Mouse (Mus musculus) hindbrain, embryonic 16.5 days (tissue): ENCODE results near the gene Nr3c2. TPM values are rescaled to one million over a fixed set of nuclear protein-coding genes. Genes with fewer than 3 reads are reported as not detected.

Experiments
- ATAC-seq: fragments of 200-750 bp; cut with Nextera tagmentation; 2 replicates; pipeline ENCODE4 v1.8.0; 2017; ENCODE audit warnings: moderate TSS enrichment, moderate library complexity
- H3K27ac ChIP-seq: fragments of 300-500 bp; sonication (generic); 2 replicates; pipeline ENCODE4 v1.5.1; 2014; ENCODE audit warnings: low read depth, mild to moderate bottlenecking, control low read depth, low read length, moderate library complexity
- H3K27me3 ChIP-seq: fragments of 300-500 bp; sonication (generic); replicated peaks from 2 replicates; pipeline ENCODE4 v1.6.1; 2014; ENCODE audit warnings: low read length; ENCODE audit not compliant: control insufficient read depth, insufficient read depth
- H3K36me3 ChIP-seq: fragments of 300-500 bp; sonication (generic); 2 replicates; pipeline ENCODE4 v1.6.1; 2014; ENCODE audit warnings: mild to moderate bottlenecking, low read length, moderate library complexity, mixed read lengths; ENCODE audit not compliant: control insufficient read depth, insufficient read depth
- H3K4me1 ChIP-seq: fragments of 300-500 bp; sonication (generic); 2 replicates; pipeline ENCODE4 v1.6.1; 2014; ENCODE audit warnings: low read depth, low read length; ENCODE audit not compliant: control insufficient read depth, insufficient read depth
- H3K4me2 ChIP-seq: fragments of 300-500 bp; sonication (generic); 2 replicates; pipeline ENCODE4 v1.6.1; 2014; ENCODE audit warnings: mild to moderate bottlenecking, low read length, control low read depth, moderate library complexity
- H3K4me3 ChIP-seq: fragments of 300-500 bp; sonication (generic); 2 replicates; pipeline ENCODE4 v1.5.1; 2014; ENCODE audit warnings: mild to moderate bottlenecking, low read length, control low read depth, moderate library complexity
- H3K9ac ChIP-seq: fragments of 300-500 bp; sonication (generic); 2 replicates; pipeline ENCODE4 v1.6.1; 2014; ENCODE audit warnings: low read depth, mild to moderate bottlenecking, control low read depth, low read length, moderate library complexity
- H3K9me3 ChIP-seq: fragments of 300-500 bp; sonication (generic); 2 replicates; pipeline ENCODE4 v1.6.1; 2014; ENCODE audit warnings: mild to moderate bottlenecking, low read length, moderate library complexity; ENCODE audit not compliant: control insufficient read depth
- WGBS: fragments of 180-500 bp; shearing (Covaris S2); extraction: QIAGEN DNeasy Blood & Tissue Kit; methylation state at CpG from one replicate; pipeline ENCODE4 v1.1.7; 2014; 5-methylcytosine and 5-hydroxymethylcytosine counted together
- polyA plus RNA-seq: library from polyadenylated mRNA; unstranded; fragments of >200 nt; fragmentation: Nextera tagmentation; extraction: Ambion mirVana; gene quantifications from 2 replicates; pipeline ENCODE4 v1.2.1, GENCODE M21; 2015

Nr3c2 gene
- polyA plus RNA-seq, 1 experiment from 2014 or later = 4.8 TPM

GRCm38 (mm10) chr8:76901430-76902204 lies 2.4 kb downstream of the Nr3c2 start:
- Histone ChIP-seq H3K4me3 (peak overlapping the region; percentile 80), H3K9ac (peak overlapping the region; percentile 80), H3K36me3 (no peaks in the 10 kb centered on the region), H3K4me2 (peak overlapping the region; percentile 96), H3K27me3 (peaks cover 4% of the 10 kb centered on the region), H3K4me1 (peaks cover 8% of the 10 kb centered on the region), H3K9me3 (no peaks in the 10 kb centered on the region), H3K27ac (no peak overlapping the region)
- ATAC-seq = peak; percentile 97
- WGBS = under 1% methylated on average over 39 of the region's 41 CpGs

- peaks cover 4% of the 10 kb centered on the region for H3K27me3 ChIP-seq
- peak overlapping the region; percentile 96 for H3K4me2 ChIP-seq
- no peak overlapping the region for H3K27ac ChIP-seq
- H3K9ac ChIP-seq = peak overlapping the region; percentile 80
- H3K4me3 ChIP-seq = peak overlapping the region; percentile 80
- 1% methylated on average over 32 of the region's 35 CpGs for WGBS
- ATAC-seq = peak; percentile 84; the same call in 1 of the 2 replicates
- H3K4me1 ChIP-seq = peaks cover 8% of the 10 kb centered on the region
- no peaks in the 10 kb centered on the region for H3K9me3 ChIP-seq
- no peaks in the 10 kb centered on the region for H3K36me3 ChIP-seq
Observed at GRCm38 (mm10) chr8:76902205-76903078, 3.2 kb downstream of the Nr3c2 start.

- Histone ChIP-seq H3K27ac (no peak overlapping the region), H3K9me3 (no peaks in the 10 kb centered on the region), H3K4me3 (no peak overlapping the region), H3K4me1 (no peaks in the 10 kb centered on the region), H3K4me2 (no peak overlapping the region), H3K36me3 (no peaks in the 10 kb centered on the region), H3K27me3 (no peaks in the 10 kb centered on the region), H3K9ac (no peak overlapping the region)
- ATAC-seq = no peak
Observed at GRCm38 (mm10) chr8:76911206-76911605, 12.0 kb downstream of the Nr3c2 start.

GRCm38 (mm10) chr8:76912678-76913077 lies 13.4 kb downstream of the Nr3c2 start:
- no peak overlapping the region for H3K9ac ChIP-seq

GRCm38 (mm10) chr8:76913207-76913606 lies 14.0 kb downstream of the Nr3c2 start:
- Histone ChIP-seq H3K4me3 (no peak overlapping the region), H3K4me2 (no peak overlapping the region), H3K4me1 (no peaks in the 10 kb centered on the region), H3K27ac (no peak overlapping the region), H3K9me3 (no peaks in the 10 kb centered on the region), H3K9ac (no peak overlapping the region), H3K36me3 (no peaks in the 10 kb centered on the region), H3K27me3 (no peaks in the 10 kb centered on the region)
- no peak for ATAC-seq
- WGBS = 85% methylated on average over 4 of the region's 4 CpGs

More at GRCm38 (mm10) chr8:76912678-76913077, 13.4 kb downstream of the Nr3c2 start:
- no peaks in the 10 kb centered on the region for H3K36me3 ChIP-seq
- H3K27me3 ChIP-seq = no peaks in the 10 kb centered on the region
- H3K4me3 ChIP-seq = no peak overlapping the region
- WGBS = 76% methylated on average over 3 of the region's 3 CpGs
- ATAC-seq = no peak
- no peak overlapping the region for H3K27ac ChIP-seq
- H3K4me1 ChIP-seq = no peaks in the 10 kb centered on the region
- no peak overlapping the region for H3K4me2 ChIP-seq
- H3K9me3 ChIP-seq = no peaks in the 10 kb centered on the region

GRCm38 (mm10) chr8:76915260-76915659 lies 16.0 kb downstream of the Nr3c2 start:
- ATAC-seq = no peak
- 94% methylated on average over 2 of the region's 2 CpGs for WGBS
- H3K4me2 ChIP-seq = no peak overlapping the region
- H3K9me3 ChIP-seq = no peaks in the 10 kb centered on the region
- H3K27me3 ChIP-seq = no peaks in the 10 kb centered on the region
- no peak overlapping the region for H3K4me3 ChIP-seq
- no peak overlapping the region for H3K9ac ChIP-seq
- H3K36me3 ChIP-seq = no peaks in the 10 kb centered on the region
- H3K4me1 ChIP-seq = no peaks in the 10 kb centered on the region
- no peak overlapping the region for H3K27ac ChIP-seq

GRCm38 (mm10) chr8:76919546-76919945 lies 20.3 kb downstream of the Nr3c2 start:
- H3K9me3 ChIP-seq = no peaks in the 10 kb centered on the region
- H3K4me1 ChIP-seq = no peaks in the 10 kb centered on the region
- no peak overlapping the region for H3K4me3 ChIP-seq
- no peak overlapping the region for H3K9ac ChIP-seq
- no peaks in the 10 kb centered on the region for H3K27me3 ChIP-seq
- H3K36me3 ChIP-seq = no peaks in the 10 kb centered on the region
- ATAC-seq = no peak
- no peak overlapping the region for H3K4me2 ChIP-seq
- 88% methylated on average over 2 of the region's 2 CpGs for WGBS
- no peak overlapping the region for H3K27ac ChIP-seq

- Histone ChIP-seq H3K4me2 (no peak overlapping the region), H3K4me3 (no peak overlapping the region), H3K36me3 (no peaks in the 10 kb centered on the region), H3K4me1 (no peaks in the 10 kb centered on the region), H3K27ac (no peak overlapping the region), H3K27me3 (no peaks in the 10 kb centered on the region), H3K9ac (no peak overlapping the region), H3K9me3 (no peaks in the 10 kb centered on the region)
- ATAC-seq = no peak
- WGBS = 96% methylated on average over 4 of the region's 4 CpGs
Observed at GRCm38 (mm10) chr8:76924150-76924549, 24.9 kb downstream of the Nr3c2 start.

GRCm38 (mm10) chr8:76928326-76928725 lies 29.1 kb downstream of the Nr3c2 start:
- Histone ChIP-seq H3K9me3 (no peaks in the 10 kb centered on the region), H3K36me3 (no peaks in the 10 kb centered on the region), H3K4me2 (no peak overlapping the region), H3K27me3 (no peaks in the 10 kb centered on the region), H3K4me1 (no peaks in the 10 kb centered on the region), H3K27ac (no peak overlapping the region), H3K9ac (no peak overlapping the region), H3K4me3 (no peak overlapping the region)
- WGBS = 97% methylated on average over 1 of the region's 1 CpGs
- ATAC-seq = no peak
